Mouse (Mus musculus): ENCODE data around the gene Slc41a2. TPM values are rescaled to one million over a fixed set of nuclear protein-coding genes. Genes with fewer than 3 reads are reported as not detected.

Slc41a2 gene
- total RNA-seq (2023; ENCODE audit: inconsistent age), result 48.9 to 61.7 TPM (median 59.9 TPM) in 4 replicates

DNA sequence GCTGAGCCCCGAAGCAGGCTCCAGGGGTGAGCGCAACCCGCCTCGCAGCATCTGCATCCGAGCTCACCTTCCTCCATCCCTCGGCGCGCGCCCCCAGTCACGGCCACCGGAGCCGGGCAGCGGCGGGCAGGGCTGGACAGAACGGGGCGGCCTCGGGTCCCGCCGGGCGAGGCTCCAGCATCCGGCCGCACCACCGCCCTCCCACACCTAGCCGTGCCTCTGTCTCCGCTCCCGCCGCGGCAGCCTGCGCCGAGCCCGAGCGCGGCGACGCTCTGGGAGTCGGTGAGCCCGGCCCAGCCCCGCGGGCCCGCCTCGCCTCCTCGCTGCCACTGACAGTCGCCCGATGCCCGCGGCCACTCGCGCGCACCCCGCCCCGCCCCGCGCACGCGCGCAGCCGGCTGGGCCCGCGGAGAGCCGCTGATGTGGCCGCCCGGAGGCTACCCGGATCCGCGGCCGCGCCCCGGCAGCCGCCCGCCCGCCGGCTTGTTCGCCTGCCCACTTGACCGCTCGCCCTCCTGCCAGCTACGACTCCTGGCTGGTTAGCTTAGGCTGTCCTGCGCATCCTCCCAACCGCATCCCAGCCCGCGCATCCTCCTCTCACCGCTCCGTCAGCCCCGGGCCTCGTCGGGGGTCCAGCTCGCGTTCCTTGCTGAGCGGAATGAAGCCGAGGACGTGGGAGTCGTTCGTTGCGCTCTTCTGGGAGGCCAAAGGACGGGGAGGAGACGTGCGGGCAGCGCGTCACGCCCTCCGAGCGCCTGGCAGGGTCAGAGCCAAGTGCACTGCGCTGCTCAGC lies at the start of gene Slc41a2:
Gene Slc41a2 (minus strand): TSS at position 724 of the 793 bp plus-strand sequence.

DNA sequence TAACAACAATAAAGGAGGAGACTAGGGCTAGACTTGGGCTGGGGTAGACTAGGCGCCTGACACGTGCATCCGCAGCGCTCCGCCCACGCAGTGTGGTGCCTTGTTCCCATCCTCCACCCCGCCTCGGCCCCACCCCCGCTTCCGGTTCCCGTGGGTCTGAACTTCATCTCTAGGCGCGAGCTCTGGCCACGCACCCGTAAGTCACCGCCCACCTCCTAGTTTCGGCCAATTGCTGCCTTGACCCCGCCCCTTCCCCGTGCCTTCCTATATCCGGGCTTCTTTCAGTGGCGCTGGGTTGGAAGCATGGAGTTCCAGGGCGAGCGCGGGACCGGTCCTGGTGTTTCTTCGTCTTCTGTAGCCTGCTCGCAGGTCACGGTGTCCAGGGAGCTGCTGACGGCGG lies 22.3 kb upstream of the Slc41a2 start, which contains the start of gene D10Wsu102e:
Gene D10Wsu102e (plus strand): TSS at position 266 of the 400 bp plus-strand sequence.

Other genes with a start within 250 kb of the Slc41a2 start
- 2.6 to 2.8 TPM (median 2.7 TPM) in 4 replicates for gene D10Wsu102e, start 22.3 kb upstream of the Slc41a2 start, total RNA-seq (2023; ENCODE audit: inconsistent age)
- gene Aldh1l2, start 196.3 kb upstream of the Slc41a2 start, total RNA-seq (2023; ENCODE audit: inconsistent age), result not detected in 4 replicates
- 46.9 to 51.5 TPM (median 49.6 TPM) in 4 replicates for gene Washc4, start 205.9 kb upstream of the Slc41a2 start, total RNA-seq (2023; ENCODE audit: inconsistent age)

All from B cell, adult (primary cell).